Mouse (Mus musculus) gastrocnemius, adult 2 months (tissue): ENCODE data around the gene Tifab. TPM values are rescaled to one million over a fixed set of nuclear protein-coding genes. Genes with fewer than 3 reads are reported as not detected.
"Not testable (repeated sequence)": the region's sequence is repeated elsewhere in the genome, so short reads cannot be mapped to it uniquely, and the experiment has no call there.

ENCODE experiments used
- DNase-seq: peaks from one replicate; pipeline ENCODE4 v3.0.0; 2022
- H3K27ac ChIP-seq: fragments of 200-600 bp; 2 replicates; pipeline ENCODE4 v1.8.1; 2022; ENCODE audit warnings: mild to moderate bottlenecking
- H3K4me3 ChIP-seq: fragments of 200-600 bp; 2 replicates; pipeline ENCODE4 v1.8.1; 2022; ENCODE audit warnings: mild to moderate bottlenecking, moderate library complexity
- CTCF ChIP-seq: fragments of 200-600 bp; IDR thresholded peaks from 2 replicates; pipeline ENCODE4 v1.8.1; 2022; ENCODE audit warnings: antibody characterized with exemption, mild to moderate bottlenecking, moderate library complexity
- intact Hi-C: fragments of 180-260 bp; cut with DNase I; formaldehyde crosslinking; loops from one replicate; pipeline ENCODE4 v1.15.1; 2025
- total RNA-seq, 2 experiments: library from RNA; stranded (reverse); gene quantifications; 2 replicates each; pipeline ENCODE4 v1.2.3; 2021

The Tifab gene
- total RNA-seq, 2 experiments from 2014 or later = 0.18 to 0.28 TPM

- intact Hi-C loops = loop anchor here (5.0 kb wide), 1 partner anchor 228 kb away; the partner anchor contains the start of gene Gm3045
- H3K4me3 ChIP-seq = no peak overlapping the region
- no peak for TF ChIP-seq CTCF
Measured at GRCm38 (mm10) chr13:56199506-56199905, 20.8 kb upstream of the Tifab start.

GRCm38 (mm10) chr13:56197473-56198266 is 19.0 kb upstream of the Tifab start:
- Histone ChIP-seq H3K27ac (peak overlapping the region; percentile 12; the same call in 1 of the 2 replicates), H3K4me3 (peak overlapping the region; percentile 47)
- DNase-seq = peak; percentile 90
- TF ChIP-seq CTCF = no peak; the same call in 1 of the 2 replicates
- intact Hi-C loops = loop anchor here (1.0 to 5.0 kb wide), 2 partner anchors 69 to 230 kb away; partner anchors contain the start of gene Gm3045

More at GRCm38 (mm10) chr13:56199506-56199905, 20.8 kb upstream of the Tifab start:
- H3K27ac ChIP-seq = no peak overlapping the region
- no peak for DNase-seq

DNA sequence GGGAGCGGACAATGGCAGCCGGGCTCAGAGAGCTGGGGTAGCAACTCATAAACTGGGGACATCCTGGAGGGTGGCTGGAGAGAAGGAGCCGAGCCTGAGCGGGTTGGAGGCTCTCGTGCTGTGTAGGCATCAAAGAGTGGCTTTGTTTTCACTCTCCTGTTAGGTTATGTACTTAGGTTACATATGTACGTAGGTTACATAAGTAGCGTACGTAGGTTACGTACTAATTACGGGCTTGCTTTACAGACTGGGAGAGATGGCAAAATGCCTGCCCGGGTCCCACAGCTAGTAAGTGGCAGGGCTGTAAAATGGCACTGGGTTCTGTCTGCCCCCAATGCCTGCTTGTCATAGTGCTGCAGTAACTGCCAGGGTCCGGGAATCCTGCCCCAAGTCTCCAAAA is 18.3 kb upstream of the Tifab start:
- no peak for TF ChIP-seq CTCF
- intact Hi-C loops = loop anchor here (1.0 to 5.0 kb wide), 2 partner anchors 69 to 230 kb away; partner anchors contain the start of gene Gm3045
- Histone ChIP-seq H3K27ac (peak overlapping the region; percentile 12; the same call in 1 of the 2 replicates), H3K4me3 (peak overlapping the region; percentile 47)
- DNase-seq = no peak

- intact Hi-C loops = loop anchor here (5.0 kb wide), 1 partner anchor 231 kb away; the partner anchor contains the start of gene Gm3045
- DNase-seq, H3K27ac ChIP-seq, H3K4me3 ChIP-seq: not testable (repeated sequence)
Measured at GRCm38 (mm10) chr13:56195824-56196223, 17.1 kb upstream of the Tifab start.

GRCm38 (mm10) chr13:56194181-56194580 is 15.5 kb upstream of the Tifab start:
- intact Hi-C loops = loop anchor here (5.0 kb wide), 1 partner anchor 47 kb away; no protein-coding TSS in a partner anchor
- DNase-seq, H3K4me3 ChIP-seq, H3K27ac ChIP-seq: not testable (repeated sequence)

DNA sequence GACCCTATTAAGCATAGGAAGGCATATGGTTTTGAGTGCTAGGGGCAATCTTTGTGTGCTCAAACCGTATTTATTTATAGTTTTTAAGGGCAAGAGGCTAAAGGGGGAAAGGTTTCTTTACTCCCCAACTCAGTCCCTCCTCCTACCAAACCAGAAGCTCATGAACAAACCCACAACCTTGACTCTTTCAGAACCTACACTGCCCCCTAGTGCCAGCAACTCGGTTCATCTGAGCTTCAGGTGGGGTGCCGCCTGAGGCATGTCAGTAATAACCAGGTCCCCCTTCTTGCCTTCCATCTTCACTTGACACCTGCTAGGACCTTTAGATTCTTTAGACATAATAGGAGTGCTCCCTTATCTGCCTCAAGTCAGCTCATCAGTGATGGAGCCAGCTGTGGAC is 12.5 kb upstream of the Tifab start:
- TF ChIP-seq CTCF = peak; percentile 64
- intact Hi-C loops = loop anchor here (5.0 kb wide), 1 partner anchor 44 kb away; no protein-coding TSS in a partner anchor
- H3K27ac ChIP-seq = no peak overlapping the region
- no peak overlapping the region for H3K4me3 ChIP-seq
- peak; percentile 64 for DNase-seq

- DNase-seq = no peak
- Histone ChIP-seq H3K4me3 (no peak overlapping the region), H3K27ac (no peak overlapping the region)
- TF ChIP-seq CTCF = peak; percentile 47
- intact Hi-C loops = loop anchor here (5.0 kb wide), 1 partner anchor 42 kb away; no protein-coding TSS in a partner anchor
Measured at GRCm38 (mm10) chr13:56189688-56190087, 11.0 kb upstream of the Tifab start.

DNA sequence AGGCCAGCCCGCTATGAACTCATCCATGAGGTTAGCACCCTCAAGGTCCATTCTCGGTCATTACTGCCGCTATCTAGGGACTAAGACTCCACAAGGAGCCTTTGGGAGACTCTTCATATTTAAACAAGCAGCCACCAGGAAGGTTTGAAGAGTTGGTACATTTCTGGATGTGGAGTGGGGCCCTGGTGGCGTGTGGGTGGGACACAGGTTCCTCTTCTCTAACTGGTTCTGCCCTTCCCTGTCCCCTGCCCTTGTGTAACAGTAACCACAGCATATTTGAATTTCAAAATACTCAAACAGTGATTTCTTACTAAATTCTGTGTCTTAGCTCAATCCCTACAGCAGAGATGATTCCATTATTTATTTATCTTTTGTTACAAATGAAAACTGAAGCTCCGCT is 5.0 kb upstream of the Tifab start:
- TF ChIP-seq CTCF = no peak
- DNase-seq = no peak
- no peak overlapping the region for H3K4me3 ChIP-seq
- intact Hi-C loops = no loop called here
- H3K27ac ChIP-seq = no peak overlapping the region

GRCm38 (mm10) chr13:56181424-56181823 is 2.7 kb upstream of the Tifab start:
- peak; percentile 38 for DNase-seq
- Histone ChIP-seq H3K4me3 (no peak overlapping the region), H3K27ac (no peak overlapping the region)
- intact Hi-C loops = no loop called here
- no peak for TF ChIP-seq CTCF

DNA sequence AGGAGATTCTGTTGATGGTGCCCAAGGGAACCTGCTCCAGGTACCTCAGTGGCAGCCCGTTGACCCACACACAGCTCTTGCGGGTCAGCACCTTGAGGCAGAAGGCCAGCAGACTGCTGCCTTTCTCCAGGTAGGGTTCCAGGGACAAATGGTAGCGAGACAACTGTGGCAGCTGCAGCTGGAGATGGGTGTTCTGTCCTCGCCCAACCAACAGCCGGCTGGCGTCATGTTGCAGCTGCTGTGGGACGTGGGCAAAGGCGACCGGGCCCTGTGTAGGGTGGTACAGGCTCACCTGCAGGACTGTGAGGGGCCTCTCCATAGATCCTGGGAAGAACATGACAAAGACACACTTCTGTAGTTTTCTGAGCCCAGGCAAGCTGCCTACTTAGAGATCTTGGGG is 2.4 kb downstream of the Tifab start:
- H3K4me3 ChIP-seq = no peak overlapping the region
- TF ChIP-seq CTCF = no peak
- DNase-seq = no peak
- intact Hi-C loops = no loop called here
- no peak overlapping the region for H3K27ac ChIP-seq

GRCm38 (mm10) chr13:56175848-56176247 is 2.8 kb downstream of the Tifab start:
- no peak for DNase-seq
- intact Hi-C loops = no loop called here
- Histone ChIP-seq H3K27ac (no peak overlapping the region), H3K4me3 (no peak overlapping the region)
- TF ChIP-seq CTCF = no peak

DNA sequence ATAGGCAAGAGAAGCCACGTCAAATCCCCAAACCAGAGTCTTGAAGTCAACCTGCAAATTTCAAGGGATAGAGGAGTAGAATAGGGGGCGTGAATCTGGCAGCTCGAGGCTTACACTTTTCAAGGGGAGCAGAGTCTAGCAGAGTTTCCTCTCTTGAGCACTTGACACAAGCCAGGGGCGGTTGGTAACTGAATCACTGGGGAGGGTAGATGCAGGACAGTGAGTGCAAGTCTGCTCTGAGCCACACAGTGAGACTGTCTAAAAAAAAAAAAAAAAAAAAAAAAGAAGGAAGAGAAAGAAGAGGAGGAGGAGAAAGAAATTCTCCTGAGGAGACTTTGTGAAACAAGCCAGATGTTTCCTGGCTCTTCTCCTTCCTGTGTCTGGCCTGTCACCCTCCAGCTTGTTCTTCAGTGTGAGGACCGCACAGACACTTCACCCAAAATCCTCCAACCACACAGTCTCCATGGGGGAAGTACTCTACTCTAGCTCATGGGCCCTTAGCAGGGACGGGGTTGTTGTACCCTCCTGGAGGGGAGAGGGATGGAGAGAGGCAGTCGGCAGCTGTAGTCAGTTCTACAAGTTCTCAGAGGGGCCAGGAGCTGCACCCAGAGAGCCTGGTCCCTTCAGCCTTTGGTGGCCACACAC is 5.7 kb downstream of the Tifab start:
- Histone ChIP-seq H3K4me3 (no peak overlapping the region), H3K27ac (peak overlapping the region; percentile 24; the same call in 1 of the 2 replicates)
- DNase-seq = no peak
- intact Hi-C loops = no loop called here
- no peak for TF ChIP-seq CTCF

- no peak overlapping the region for H3K4me3 ChIP-seq
- no peak overlapping the region for H3K27ac ChIP-seq
- no peak for DNase-seq
- TF ChIP-seq CTCF = no peak
- intact Hi-C loops = no loop called here
Measured at GRCm38 (mm10) chr13:56172106-56172505, 6.6 kb downstream of the Tifab start.
